Mouse (Mus musculus): Measurements from ENCODE around the gene Miox. TPM values are rescaled to one million over a fixed set of nuclear protein-coding genes. Genes with fewer than 3 reads are reported as not detected.

Miox gene
- total and polyA plus RNA-seq, 2 experiments from 2014 or later, result not detected

GRCm38 (mm10) chr15:89314511-89315189 is 19.5 kb upstream of the Miox start:
- H3K27ac ChIP-seq, result peak overlapping the region; percentile 72; the same call in 1 of the 2 replicates
- H3K9me3 ChIP-seq (ENCODE audit: low read length), result no peaks in the 10 kb centered on the region
- ATAC-seq, result peak; percentile 5
- WGBS, result under 1% methylated on average over 55 of the region's 58 CpGs
- H3K27me3 ChIP-seq (ENCODE audit: insufficient read depth, low read length), result no peaks in the 10 kb centered on the region
- DNase-seq (ENCODE audit: low spot score), result peak; percentile 32
- peak overlapping the region; percentile 93 for H3K9ac ChIP-seq (replicated peaks; ENCODE audit: low read length)
- TF ChIP-seq CTCF (IDR thresholded peaks at IDR 0.05; ENCODE audit: low read depth), result peak; percentile 45; the same call in 1 of the 2 replicates
- peak overlapping the region; percentile 96 for H3K4me3 ChIP-seq (ENCODE audit: low read length)
- no peaks in the 10 kb centered on the region for H3K36me3 ChIP-seq (ENCODE audit: insufficient read depth, low read length)
- peaks cover 26% of the 10 kb centered on the region for H3K4me1 ChIP-seq (ENCODE audit: insufficient read depth, low read length)
- H3K4me2 ChIP-seq (ENCODE audit: low read depth, low read length), result peak overlapping the region; percentile 86

- no peaks in the 10 kb centered on the region for H3K9me3 ChIP-seq (ENCODE audit: low read length)
- H3K27me3 ChIP-seq (ENCODE audit: insufficient read depth, low read length), result no peaks in the 10 kb centered on the region
- peak within 1 kb of the TSS; percentile 86 for H3K4me2 ChIP-seq (ENCODE audit: low read depth, low read length)
- peak within 1 kb of the TSS; percentile 93 for H3K9ac ChIP-seq (replicated peaks; ENCODE audit: low read length)
- WGBS, result under 1% methylated on average over 33 of the region's 37 CpGs
- peaks cover 25% of the 10 kb centered on the region for H3K4me1 ChIP-seq (ENCODE audit: insufficient read depth, low read length)
- ATAC-seq (peak; percentile 99), DNase-seq (ENCODE audit: low spot score) (peak; percentile 99)
- H3K27ac ChIP-seq, result peak within 1 kb of the TSS; percentile 72; the same call in 1 of the 2 replicates
- no peak for TF ChIP-seq CTCF (IDR thresholded peaks at IDR 0.05; ENCODE audit: low read depth)
- no peaks in the 10 kb centered on the region for H3K36me3 ChIP-seq (ENCODE audit: insufficient read depth, low read length)
- peak within 1 kb of the TSS; percentile 96 for H3K4me3 ChIP-seq (ENCODE audit: low read length)
These were observed 18.9 kb upstream of the Miox start, which contains the start of gene Sbf1 for GRCm38 (mm10) chr15:89315190-89315731. Gene Sbf1 (minus strand): TSS chr15:89315311.

GRCm38 (mm10) chr15:89316146-89316545 is 18.1 kb upstream of the Miox start:
- no peak for DNase-seq (ENCODE audit: low spot score)
- H3K9ac ChIP-seq (replicated peaks; ENCODE audit: low read length), result no peak overlapping the region
- ATAC-seq, result no peak
- H3K36me3 ChIP-seq (ENCODE audit: insufficient read depth, low read length), result no peaks in the 10 kb centered on the region
- H3K27ac ChIP-seq, result no peak overlapping the region
- no peak overlapping the region for H3K4me2 ChIP-seq (ENCODE audit: low read depth, low read length)
- peak; percentile 44 for TF ChIP-seq CTCF (IDR thresholded peaks at IDR 0.05; ENCODE audit: low read depth)
- no peaks in the 10 kb centered on the region for H3K27me3 ChIP-seq (ENCODE audit: insufficient read depth, low read length)
- WGBS, result 65% methylated on average over 11 of the region's 11 CpGs
- H3K4me1 ChIP-seq (ENCODE audit: insufficient read depth, low read length), result peaks cover 17% of the 10 kb centered on the region
- H3K9me3 ChIP-seq (ENCODE audit: low read length), result no peaks in the 10 kb centered on the region
- H3K4me3 ChIP-seq (ENCODE audit: low read length), result no peak overlapping the region

- 80% methylated on average over 8 of the region's 8 CpGs for WGBS
These were observed 12.9 kb upstream of the Miox start for GRCm38 (mm10) chr15:89321264-89321663.

GRCm38 (mm10) chr15:89322670-89323522 is 11.3 kb upstream of the Miox start, which contains the start of gene Adm2:
Gene Adm2 (plus strand): TSS chr15:89322720.
- 10% methylated on average over 26 of the region's 26 CpGs for WGBS
- peak within 1 kb of the TSS; percentile 33 for H3K4me2 ChIP-seq (ENCODE audit: low read depth, low read length)
- no peak for DNase-seq (ENCODE audit: low spot score)
- peaks cover 6% of the 10 kb centered on the region; the same call in 1 of the 2 replicates for H3K4me1 ChIP-seq (ENCODE audit: insufficient read depth, low read length)
- no peaks in the 10 kb centered on the region for H3K9me3 ChIP-seq (ENCODE audit: low read length)
- H3K4me3 ChIP-seq (ENCODE audit: low read length), result no peak within 1 kb of the TSS
- H3K27ac ChIP-seq, result no peak within 1 kb of the TSS
- no peaks in the 10 kb centered on the region for H3K36me3 ChIP-seq (ENCODE audit: insufficient read depth, low read length)
- no peak for TF ChIP-seq CTCF (IDR thresholded peaks at IDR 0.05; ENCODE audit: low read depth)
- no peak for ATAC-seq
- H3K27me3 ChIP-seq (ENCODE audit: insufficient read depth, low read length), result no peaks in the 10 kb centered on the region
- H3K9ac ChIP-seq (replicated peaks; ENCODE audit: low read length), result no peak within 1 kb of the TSS

More at GRCm38 (mm10) chr15:89321264-89321663, 12.9 kb upstream of the Miox start:
- ATAC-seq (no peak), DNase-seq (ENCODE audit: low spot score) (no peak)
- H3K27ac ChIP-seq, result no peak overlapping the region
- H3K4me2 ChIP-seq (ENCODE audit: low read depth, low read length), result no peak overlapping the region
- H3K27me3 ChIP-seq (ENCODE audit: insufficient read depth, low read length), result no peaks in the 10 kb centered on the region
- H3K9me3 ChIP-seq (ENCODE audit: low read length), result no peaks in the 10 kb centered on the region
- no peak for TF ChIP-seq CTCF (IDR thresholded peaks at IDR 0.05; ENCODE audit: low read depth)
- H3K4me3 ChIP-seq (ENCODE audit: low read length), result no peak overlapping the region
- H3K4me1 ChIP-seq (ENCODE audit: insufficient read depth, low read length), result peaks cover 6% of the 10 kb centered on the region; the same call in 1 of the 2 replicates
- no peak overlapping the region for H3K9ac ChIP-seq (replicated peaks; ENCODE audit: low read length)
- no peaks in the 10 kb centered on the region for H3K36me3 ChIP-seq (ENCODE audit: insufficient read depth, low read length)

- no peak for DNase-seq (ENCODE audit: low spot score)
- ATAC-seq, result no peak
- Histone ChIP-seq H3K4me2 (ENCODE audit: low read depth, low read length) (no peak overlapping the region), H3K4me3 (ENCODE audit: low read length) (no peak overlapping the region), H3K9ac (replicated peaks; ENCODE audit: low read length) (no peak overlapping the region), H3K4me1 (ENCODE audit: insufficient read depth, low read length) (peaks cover 6% of the 10 kb centered on the region; the same call in 1 of the 2 replicates), H3K27me3 (ENCODE audit: insufficient read depth, low read length) (no peaks in the 10 kb centered on the region), H3K9me3 (ENCODE audit: low read length) (no peaks in the 10 kb centered on the region), H3K27ac (no peak overlapping the region), H3K36me3 (ENCODE audit: insufficient read depth, low read length) (no peaks in the 10 kb centered on the region)
- 89% methylated on average over 4 of the region's 4 CpGs for WGBS
- no peak for TF ChIP-seq CTCF (IDR thresholded peaks at IDR 0.05; ENCODE audit: low read depth)
These were observed 10.5 kb upstream of the Miox start for GRCm38 (mm10) chr15:89323656-89324055.

Measured in hindbrain, postnatal 0 days (tissue).